Mouse (Mus musculus): ENCODE results near the gene Macrod2.

The Macrod2 gene

GRCm38 (mm10) chr2:141416855-141417544 is 1021.9 kb downstream of the Macrod2 start:
- DNase-seq (ENCODE audit: low read depth in 2 of 2, low spot score in 2 of 2): no peak

GRCm38 (mm10) chr2:141419806-141420205 is 1024.7 kb downstream of the Macrod2 start:
- no peak for DNase-seq (ENCODE audit: low read depth in 2 of 2, low spot score in 2 of 2)

GRCm38 (mm10) chr2:141434084-141434483 is 1039.0 kb downstream of the Macrod2 start:
- DNase-seq (ENCODE audit: low read depth in 2 of 2, low spot score in 2 of 2): no peak

DNA sequence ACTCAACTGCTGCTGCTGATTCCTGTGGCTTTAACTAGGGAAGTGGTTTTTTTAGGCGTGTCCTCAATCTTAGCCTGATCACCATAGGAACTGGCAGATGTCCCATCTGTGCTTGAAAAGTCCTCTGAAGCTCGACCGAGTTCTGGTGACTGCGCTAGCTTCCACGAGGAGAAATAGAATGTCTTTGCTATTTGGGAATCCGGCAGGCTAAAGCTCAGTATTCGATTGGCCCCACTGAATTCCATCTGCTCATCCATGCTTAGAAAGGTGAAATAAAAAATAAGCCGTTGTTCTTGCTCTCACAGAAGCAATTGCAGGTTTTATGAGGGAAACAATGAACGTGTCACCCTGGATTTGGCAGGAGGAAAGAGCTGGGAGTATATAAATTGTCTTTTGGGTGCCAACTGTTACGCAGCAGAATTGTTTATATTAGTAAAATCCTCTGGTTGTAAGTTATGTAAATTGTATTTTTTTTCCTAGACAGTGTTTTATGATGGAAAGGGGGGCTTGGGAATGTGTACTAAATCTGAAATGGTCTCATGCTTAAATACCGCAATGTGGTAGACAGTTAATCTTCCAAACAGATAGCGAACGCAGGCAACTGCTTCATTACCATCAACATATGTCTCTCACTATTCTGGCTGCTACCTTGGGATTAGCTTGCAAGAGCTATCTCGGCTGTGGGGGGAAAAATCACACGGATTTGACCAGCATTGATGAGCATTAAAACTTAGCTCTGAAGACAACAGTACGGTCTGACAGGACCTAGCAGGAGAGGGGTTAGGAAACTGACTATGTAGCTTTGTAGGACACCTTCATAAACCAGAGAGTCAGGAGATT is 1039.8 kb downstream of the Macrod2 start:
- DNase-seq (ENCODE audit: low read depth in 2 of 2, low spot score in 2 of 2): no peak

DNA sequence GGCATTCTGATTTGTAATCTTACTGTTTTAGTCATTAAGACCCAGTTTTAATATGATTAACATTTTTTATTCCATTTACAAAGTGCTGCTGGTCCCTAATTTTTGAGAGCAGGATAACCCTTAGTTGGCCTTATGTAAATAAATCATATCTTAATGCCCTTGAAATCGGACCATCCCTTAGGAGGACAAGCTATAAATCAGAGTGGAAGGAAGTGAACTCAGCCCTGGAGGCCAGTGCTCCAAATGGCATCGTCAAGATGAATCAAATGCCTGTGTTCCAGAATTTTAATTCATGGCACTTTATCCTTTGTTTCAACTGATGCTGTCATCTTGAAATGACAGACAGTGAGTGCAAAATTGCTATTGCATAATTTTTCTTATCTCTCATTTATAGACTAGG is 1046.8 kb downstream of the Macrod2 start:
- no peak for DNase-seq (ENCODE audit: low read depth in 2 of 2, low spot score in 2 of 2)

DNA sequence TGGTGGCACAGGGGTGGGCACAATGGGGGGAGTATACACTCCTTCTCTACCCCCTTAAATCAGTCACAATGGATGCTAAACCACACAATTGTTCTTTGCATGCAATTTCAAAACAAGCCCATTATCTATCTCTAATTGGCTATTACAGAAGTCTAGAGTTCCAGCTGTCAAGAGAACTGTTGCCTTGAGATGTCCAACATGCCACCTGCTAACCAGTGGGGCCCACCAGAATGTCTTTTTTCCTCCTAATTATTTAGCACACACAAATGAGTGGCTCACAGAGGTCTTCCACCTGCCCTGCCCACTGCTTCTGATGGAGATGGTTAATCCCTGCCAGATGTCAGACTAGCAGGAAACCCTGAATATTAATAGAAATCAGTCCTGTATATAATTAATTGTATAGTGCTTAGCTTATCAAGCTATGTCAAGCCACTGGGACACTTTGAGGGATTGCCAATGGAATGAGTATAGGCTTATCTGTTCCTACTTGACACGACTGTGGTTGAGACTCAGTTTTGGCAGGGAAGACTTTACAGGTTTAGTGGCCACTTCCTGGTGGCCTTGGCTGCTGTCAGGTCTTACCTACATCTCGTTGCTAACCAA is 1054.1 kb downstream of the Macrod2 start:
- no peak for DNase-seq (ENCODE audit: low read depth in 2 of 2, low spot score in 2 of 2)

GRCm38 (mm10) chr2:141463946-141464345 is 1068.8 kb downstream of the Macrod2 start:
- DNase-seq (ENCODE audit: low read depth in 2 of 2, low spot score in 2 of 2): no peak

DNA sequence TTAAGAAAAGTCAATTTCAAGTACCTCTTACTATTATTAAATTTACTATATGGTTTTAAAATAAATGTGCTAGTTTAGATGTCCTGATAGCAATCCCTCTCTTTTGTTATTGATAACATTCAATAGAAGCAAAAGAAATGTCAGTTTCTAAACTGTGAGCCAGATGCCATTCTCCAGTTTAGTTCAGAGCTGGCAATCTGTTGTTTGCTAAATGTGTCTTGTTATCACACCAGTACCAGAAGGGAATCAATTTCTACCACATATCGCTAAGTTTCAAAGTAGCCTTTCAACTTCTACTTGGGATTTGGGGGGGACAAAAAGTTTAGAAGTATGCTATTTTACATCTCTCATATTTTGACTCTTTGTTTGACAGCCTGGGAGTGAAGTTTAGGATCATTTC is 1077.7 kb downstream of the Macrod2 start:
- DNase-seq (ENCODE audit: low read depth in 2 of 2, low spot score in 2 of 2): no peak

GRCm38 (mm10) chr2:141477585-141477984 is 1082.5 kb downstream of the Macrod2 start:
- no peak for DNase-seq (ENCODE audit: low read depth in 2 of 2, low spot score in 2 of 2)

- DNase-seq (ENCODE audit: low read depth in 2 of 2, low spot score in 2 of 2): no peak
These were observed 1095.4 kb downstream of the Macrod2 start for GRCm38 (mm10) chr2:141490518-141490917.

GRCm38 (mm10) chr2:141505451-141505850 is 1110.3 kb downstream of the Macrod2 start:
- DNase-seq (ENCODE audit: low read depth in 2 of 2, low spot score in 2 of 2): no peak

DNA sequence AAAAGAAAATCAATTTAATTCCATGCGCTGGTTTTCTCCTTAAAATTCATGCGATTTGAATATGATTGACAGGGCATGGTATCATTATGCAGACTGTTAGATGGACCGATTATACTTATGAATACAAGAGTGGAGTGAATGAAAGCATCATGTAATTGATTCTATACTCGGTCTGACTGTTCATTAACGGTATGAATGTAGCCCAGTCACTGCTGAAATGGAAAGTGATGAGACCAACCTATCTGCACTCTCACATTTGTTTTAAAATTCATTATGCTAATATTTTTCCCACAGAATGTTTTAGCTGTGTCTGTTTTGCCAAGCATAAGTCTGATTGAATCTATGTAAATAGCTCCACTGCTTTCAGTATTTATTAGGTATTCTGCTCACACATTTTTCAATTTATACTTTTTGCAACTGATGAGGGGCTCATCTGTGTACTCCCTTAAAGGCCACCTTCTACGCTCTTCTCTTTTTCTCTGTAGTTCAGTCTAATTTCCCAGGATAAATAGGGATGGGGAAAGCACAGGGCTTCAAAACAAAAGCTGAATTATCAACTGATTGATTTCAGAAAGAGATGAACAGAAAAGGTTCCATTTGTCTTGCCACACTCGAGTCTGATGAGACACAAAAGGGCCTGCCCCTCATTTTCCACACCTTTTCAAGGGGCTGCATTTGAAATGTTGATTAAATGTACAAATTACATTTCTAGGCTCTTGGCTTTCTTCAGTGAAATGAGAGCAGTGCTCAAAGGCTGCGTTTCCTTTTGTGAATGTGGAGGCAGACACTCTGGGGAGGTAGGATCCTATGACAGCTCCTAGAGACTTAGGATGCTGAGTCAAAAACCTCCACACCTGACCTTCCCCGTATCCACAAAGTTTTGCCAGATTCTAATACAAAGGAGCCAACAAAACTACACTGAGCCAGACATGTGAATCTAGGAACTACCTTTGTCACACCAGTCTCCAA is 1113.1 kb downstream of the Macrod2 start:
- no peak for DNase-seq (ENCODE audit: low read depth in 2 of 2, low spot score in 2 of 2)

GRCm38 (mm10) chr2:141514976-141515375 is 1119.9 kb downstream of the Macrod2 start:
- DNase-seq (ENCODE audit: low read depth in 2 of 2, low spot score in 2 of 2): no peak

DNA sequence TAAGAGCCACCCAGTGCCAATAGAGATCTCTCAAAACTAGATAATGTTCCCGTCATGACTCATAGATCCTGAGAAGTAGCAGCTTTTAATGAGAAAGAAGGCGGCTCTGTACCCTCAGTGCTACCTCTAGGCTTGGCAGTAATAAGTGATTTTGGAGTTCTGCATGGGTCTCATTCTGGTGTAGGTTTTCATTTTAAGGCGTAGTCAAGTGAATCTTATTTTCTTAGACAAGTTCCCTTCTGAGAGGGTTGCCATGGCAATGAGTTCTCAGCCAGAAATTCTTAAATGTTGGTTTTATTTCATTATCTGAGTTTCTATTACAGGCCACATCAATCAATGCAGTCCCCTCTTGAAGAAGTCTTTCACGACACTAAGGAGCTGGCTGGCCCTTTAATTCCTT is 1127.0 kb downstream of the Macrod2 start:
- DNase-seq (ENCODE audit: low read depth in 2 of 2, low spot score in 2 of 2): no peak

DNA sequence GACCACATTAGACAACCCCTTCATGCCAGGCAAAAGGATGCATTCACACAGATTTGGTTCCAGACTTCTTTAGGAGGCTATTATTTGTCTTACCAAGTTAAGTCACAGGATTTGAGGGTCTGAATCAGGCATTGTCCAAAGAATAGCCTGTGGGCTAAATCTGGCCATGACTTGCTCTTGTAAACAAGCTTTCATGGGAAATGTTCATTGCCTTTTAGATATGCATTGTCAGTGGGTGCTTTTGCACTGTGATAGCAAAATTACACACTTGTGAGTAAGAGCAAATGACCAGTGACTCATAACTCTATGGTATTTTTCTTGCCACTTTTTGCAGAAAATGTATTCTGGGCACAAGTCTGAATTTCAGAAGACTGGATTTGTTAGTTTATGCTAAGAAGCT is 1150.8 kb downstream of the Macrod2 start:
- no peak for DNase-seq (ENCODE audit: low read depth in 2 of 2, low spot score in 2 of 2)

DNA sequence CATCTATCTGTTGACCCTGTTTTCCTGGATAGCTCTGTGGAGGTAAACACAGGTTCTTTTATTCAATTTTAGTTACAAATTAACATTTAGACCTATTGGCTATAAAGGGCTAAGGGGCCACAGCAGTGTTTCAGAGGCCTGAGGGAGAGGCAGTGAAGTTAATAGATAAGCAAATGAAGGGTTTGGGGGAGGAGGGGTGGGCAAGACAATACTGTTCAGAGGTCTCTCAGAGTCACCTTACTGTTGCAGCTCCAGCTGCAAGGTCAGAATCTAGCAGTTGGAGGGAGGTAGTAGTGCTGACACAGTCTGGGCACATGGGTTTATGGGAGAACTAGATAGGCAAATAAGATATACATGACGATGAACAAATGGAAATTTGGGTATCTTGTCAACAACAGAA is 1156.6 kb downstream of the Macrod2 start:
- no peak for DNase-seq (ENCODE audit: low read depth in 2 of 2, low spot score in 2 of 2)

- DNase-seq (ENCODE audit: low read depth in 2 of 2, low spot score in 2 of 2): no peak
These were observed 1161.6 kb downstream of the Macrod2 start for GRCm38 (mm10) chr2:141556747-141557146.

- DNase-seq (ENCODE audit: low read depth in 2 of 2, low spot score in 2 of 2): no peak
These were observed 1163.2 kb downstream of the Macrod2 start for GRCm38 (mm10) chr2:141558242-141558827.

DNA sequence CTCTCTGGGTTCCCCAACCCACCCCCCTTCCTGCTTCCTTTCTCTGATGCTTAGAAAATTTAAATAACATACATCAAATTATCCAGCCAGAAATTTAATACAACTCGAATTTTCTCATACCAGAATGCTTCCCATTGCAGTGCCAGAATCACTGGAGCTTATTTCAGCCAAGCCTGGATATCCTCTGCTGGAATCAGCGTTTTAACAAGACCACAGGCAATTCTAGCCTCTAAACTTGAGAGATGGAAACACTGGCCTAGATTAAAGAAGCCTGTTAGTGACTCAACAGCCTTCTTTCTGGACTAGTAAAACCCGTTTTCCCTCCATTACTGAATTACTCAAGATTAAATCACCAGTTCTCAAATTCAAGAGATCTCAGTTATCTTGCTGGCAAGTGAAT is 1170.9 kb downstream of the Macrod2 start:
- no peak for DNase-seq (ENCODE audit: low read depth in 2 of 2, low spot score in 2 of 2)

DNA sequence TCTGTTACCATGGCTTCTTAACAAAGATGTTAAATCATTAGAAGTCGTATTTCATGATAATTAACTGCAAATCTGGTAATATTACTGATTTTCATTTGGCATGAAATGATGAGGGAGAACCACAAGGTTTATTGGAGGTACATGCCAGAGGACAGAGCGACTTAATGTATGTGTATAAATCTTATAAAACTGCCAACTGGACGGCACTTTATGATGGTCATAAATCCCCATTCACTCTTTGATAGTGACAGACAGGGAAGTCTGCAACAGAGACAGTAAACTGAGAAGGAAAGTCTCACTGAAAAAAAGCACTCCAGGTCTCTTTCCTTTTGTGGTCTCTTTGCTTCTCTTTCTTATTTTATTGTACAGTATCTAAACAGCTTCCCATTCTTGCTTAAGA is 1176.3 kb downstream of the Macrod2 start:
- no peak for DNase-seq (ENCODE audit: low read depth in 2 of 2, low spot score in 2 of 2)

DNA sequence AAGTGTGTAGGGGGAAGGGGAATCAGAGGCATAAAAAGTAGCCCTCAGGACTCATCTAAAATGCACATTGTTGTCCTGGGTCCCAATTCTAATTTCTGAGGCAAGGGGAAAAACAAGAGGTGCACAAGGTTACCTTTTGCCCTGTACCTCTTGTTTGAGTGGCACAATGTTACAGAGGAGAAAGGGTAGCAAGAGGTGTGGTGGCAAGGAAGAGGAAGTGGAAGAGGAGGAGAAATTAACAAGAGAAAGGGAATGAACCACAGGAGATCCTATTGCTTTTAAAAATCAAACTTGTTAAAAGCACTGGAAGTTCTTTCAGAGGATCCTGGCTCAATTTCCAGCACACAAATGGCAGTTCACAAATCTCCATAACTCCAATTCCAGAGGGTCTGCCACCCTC is 1183.1 kb downstream of the Macrod2 start:
- DNase-seq (ENCODE audit: low read depth in 2 of 2, low spot score in 2 of 2): no peak

Measured in CD8-positive naive resting alpha-beta T cell, adult 2 months (primary cell).